Mouse (Mus musculus) gastrocnemius, postnatal 10 days (tissue): ENCODE measurements around the gene Vwa5b2. TPM values are rescaled to one million over a fixed set of nuclear protein-coding genes. Genes with fewer than 3 reads are reported as not detected.

Experiments
- DNase-seq: peaks from one replicate; pipeline ENCODE4 v3.0.0; 2021; ENCODE audit warnings: mixed read lengths
- long read RNA-seq, 2 experiments: library from polyadenylated mRNA; stranded (forward); transcript quantifications; one replicate each; pipeline ENCODE4 v2.0.0; 2021
- total RNA-seq, 2 experiments: library from RNA; stranded (reverse); gene quantifications; 2 replicates each; pipeline ENCODE4 v1.2.3; 2021

Gene Vwa5b2
- total RNA-seq, result under 1 TPM; 0.07 to 0.16 TPM
- long read RNA-seq, experiment 1, result 0 reads
- long read RNA-seq, experiment 2, result 0 reads

GRCm38 (mm10) chr16:20589366-20589938 lies at the start of gene Vwa5b2:
TSS of gene Vwa5b2 (plus strand) at chr16:20589471.
- DNase-seq, result no peak

GRCm38 (mm10) chr16:20539649-20540048 lies 49.6 kb upstream of the Vwa5b2 start:
- no peak for DNase-seq

DNA sequence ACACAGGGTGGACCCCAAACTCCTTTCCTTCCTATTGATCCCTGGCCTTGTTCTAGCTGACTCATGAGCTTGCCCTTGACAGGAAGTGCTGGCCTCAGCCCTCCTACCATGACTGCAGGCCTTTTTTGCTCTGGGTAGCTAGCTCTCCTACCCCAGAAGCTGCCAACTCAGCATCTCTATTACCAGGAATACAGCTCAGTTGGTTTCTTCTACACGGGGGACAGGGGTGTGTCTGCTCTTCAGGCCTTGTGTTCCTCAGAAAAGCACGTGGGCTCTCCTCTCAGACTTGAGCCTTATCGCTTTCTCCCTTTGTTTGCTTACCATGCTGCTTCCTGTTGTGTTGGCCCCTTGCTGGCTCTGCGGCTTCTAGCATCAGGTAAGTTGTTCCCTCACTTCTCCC lies 48.8 kb upstream of the Vwa5b2 start:
- DNase-seq, result no peak

DNA sequence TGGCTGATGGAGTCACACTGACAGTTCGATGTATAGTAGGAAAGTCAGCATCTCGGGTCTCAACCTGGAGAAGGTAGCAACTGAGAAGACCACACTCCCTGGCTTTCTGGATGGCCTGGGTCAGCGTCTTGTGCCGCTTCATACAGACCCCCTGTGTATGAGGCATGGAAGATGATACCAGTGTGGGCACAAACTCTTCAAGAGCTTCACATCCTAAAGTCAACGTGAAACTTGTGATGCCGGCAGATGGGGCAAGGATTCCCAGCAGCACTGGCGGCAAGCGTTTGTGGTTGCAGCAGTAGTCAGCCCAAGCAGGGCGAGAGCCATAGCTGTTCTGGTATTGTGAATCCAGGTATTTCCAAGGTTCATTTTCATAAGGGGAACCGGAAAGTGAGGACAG lies 43.6 kb upstream of the Vwa5b2 start:
- no peak for DNase-seq

DNA sequence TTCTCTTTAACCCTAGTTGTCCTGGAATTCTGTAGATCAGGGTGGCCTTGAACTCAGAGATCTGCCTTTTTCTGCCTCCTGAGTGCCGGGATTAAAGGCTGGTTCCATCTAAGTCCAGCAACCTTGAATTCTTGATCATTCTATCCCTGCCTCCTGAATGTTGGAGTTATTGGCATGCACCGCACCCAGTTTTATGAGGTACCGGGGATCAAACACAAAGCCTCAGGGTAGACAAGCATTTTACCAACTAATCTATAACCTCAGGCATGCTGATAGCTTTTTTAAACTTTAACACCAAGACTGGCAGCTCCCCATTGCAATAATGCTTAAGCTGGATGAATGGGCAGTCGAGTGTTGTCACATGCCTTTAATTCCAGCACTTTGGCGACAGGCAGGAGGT lies 41.8 kb upstream of the Vwa5b2 start:
- no peak for DNase-seq

DNA sequence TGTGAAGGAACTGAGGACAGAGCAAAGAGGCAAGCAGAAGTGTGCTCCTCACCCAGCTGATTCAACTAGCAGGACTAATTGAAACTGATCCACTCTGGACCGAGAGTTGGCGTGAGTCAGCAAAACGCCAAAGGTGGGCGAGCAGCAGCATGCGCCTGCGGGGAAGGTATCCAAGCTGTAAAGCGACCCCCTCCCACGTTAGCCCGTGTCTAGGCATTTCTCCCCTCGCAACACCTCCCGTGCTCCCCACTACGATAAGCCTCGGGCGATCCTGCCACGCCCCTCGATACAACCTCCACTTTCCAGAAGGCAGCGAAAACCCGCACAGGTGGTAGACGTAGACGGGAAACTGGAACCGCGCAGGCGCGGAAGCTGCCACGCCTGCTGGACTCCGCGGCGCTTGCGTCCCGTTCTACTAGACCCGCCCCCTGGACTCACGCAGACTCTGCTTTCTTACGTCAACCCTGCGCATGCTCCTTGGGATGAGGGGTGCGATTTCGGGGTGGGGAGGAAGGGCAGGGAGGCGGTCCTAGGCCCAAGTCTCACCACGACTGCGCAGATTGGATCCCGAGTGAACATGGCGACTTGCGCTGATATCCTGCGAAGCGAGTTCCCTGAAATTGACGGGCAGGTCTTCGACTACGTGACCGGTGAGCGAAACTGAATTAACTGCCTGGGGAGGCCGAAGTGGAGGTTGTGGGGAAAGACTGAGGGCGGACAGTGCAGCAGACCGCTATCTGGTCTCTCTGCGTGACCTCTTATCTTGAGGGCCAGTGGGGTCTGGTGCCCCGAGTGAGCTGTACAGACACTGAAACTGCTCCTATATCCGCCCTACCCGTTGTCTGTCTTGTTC lies 40.9 kb upstream of the Vwa5b2 start, which contains the start of gene Abcf3:
Gene Abcf3, plus strand, starts transcription at position 482 of the 853 bp plus-strand sequence.
- DNase-seq, result peak; percentile 95

DNA sequence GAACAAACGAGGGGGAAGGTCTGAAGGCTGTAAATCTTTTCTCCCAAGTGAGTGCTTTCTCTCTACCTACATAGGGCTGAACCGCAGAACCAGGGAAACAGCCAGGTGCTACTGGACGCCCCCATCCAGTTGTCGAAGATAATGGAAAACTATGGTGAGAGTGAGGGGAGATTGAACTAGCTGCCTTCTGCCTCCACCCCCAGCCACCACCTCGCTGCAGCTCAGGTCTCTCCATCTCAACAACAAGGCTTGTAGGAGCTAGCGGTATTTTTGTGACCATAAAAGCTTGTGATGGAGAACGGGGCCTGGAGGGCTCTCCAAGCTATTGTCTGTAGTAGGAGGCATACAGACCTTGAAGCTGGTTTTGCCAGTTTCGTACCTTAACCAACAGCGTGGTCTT lies 40.1 kb upstream of the Vwa5b2 start:
- DNase-seq, result no peak

GRCm38 (mm10) chr16:20551691-20552090 lies 37.6 kb upstream of the Vwa5b2 start:
- DNase-seq, result no peak

DNA sequence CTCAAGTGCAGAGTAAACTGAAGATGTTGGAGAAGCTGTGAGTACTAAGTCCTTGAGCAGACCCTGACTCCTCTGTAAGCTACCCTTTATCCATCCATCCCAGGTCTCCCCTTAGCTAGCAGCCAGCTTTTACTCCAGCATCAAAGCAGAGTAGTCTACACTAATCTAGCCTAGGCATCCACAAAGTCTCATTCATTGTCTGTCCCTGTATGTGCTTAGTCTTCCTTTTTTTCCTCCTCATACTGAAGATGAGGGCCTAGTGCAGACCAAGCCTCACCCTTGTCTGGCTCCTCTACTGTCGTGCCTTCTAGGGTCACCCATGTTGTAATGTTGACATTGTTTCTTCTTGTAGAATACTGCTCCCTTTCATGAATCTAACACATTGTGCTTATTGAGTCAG lies 36.7 kb upstream of the Vwa5b2 start:
- no peak for DNase-seq

- no peak for DNase-seq
Measured at GRCm38 (mm10) chr16:20555000-20555399, 34.3 kb upstream of the Vwa5b2 start.

DNA sequence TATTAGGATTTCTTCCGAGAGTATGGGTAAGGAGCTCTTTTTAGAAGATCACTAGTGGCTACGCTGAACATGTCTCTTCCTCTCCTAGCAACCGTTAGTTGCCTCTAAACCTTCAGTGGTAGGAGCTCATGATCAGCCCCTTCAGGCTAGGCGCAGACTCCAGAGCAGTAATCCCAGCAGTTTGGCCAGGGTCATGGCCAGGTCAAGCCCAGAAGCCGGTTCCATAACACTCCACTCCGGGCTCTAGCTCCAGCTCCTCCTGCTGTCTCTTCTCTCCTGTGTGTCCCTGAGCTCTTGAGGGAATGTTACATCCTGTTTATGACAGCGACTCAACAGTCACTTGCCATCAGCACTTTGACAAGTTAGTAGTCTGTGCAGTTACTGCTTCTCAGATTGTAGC lies 31.9 kb upstream of the Vwa5b2 start:
- no peak for DNase-seq

- no peak for DNase-seq
Measured at GRCm38 (mm10) chr16:20565075-20565474, 24.2 kb upstream of the Vwa5b2 start.

GRCm38 (mm10) chr16:20589939-20590679 lies 838 bp downstream of the Vwa5b2 start:
- DNase-seq, result peak; percentile 21

DNA sequence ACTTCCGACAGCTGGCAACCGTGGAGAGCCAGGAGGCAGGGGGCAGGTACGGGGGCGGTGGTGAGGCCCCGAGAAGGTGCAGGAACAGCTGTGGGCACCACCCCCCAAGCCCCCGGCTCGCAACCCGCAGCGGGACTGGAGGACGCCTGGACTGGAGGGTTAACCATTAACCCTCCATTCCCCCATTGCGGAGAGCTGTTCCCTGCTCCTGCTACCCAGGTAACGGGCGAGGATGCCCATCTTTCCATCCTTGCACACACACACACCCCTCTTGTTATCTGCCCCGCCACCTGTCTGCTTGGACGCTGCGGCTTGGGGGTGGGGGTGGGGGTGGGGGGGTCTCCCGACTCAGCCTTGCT lies 1.4 kb downstream of the Vwa5b2 start:
- DNase-seq, result no peak

DNA sequence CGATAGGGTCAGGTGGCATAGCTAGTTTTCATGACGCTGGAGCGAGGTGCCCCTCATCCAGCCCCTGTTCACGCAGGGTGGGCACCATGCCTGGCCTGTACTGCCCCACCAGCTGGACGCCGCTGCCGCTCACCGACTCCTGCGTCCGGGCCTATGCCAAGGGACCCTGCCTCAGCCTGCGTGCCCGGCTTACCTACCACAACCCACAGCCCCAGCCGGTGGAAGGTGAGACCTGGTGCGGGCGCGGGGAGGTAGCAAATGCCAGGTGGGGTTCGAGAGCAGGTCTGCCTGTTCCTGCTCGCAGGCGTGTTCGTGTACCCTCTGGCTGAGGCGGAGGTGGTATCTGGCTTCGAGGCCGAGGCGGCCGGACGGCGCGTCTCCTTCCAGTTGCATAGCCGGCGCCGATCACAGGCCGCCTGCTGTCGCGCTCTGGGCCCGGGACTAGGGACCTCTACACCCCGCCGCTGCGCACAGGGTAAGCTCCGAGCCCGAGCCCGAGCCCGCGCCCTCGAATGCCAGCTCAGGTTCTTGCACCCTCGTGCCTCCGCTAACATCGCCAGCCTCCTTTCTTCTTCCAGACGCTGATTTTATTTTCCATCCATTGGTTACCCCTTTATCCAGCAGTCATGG lies 1.9 kb downstream of the Vwa5b2 start:
- DNase-seq, result peak; percentile 15

DNA sequence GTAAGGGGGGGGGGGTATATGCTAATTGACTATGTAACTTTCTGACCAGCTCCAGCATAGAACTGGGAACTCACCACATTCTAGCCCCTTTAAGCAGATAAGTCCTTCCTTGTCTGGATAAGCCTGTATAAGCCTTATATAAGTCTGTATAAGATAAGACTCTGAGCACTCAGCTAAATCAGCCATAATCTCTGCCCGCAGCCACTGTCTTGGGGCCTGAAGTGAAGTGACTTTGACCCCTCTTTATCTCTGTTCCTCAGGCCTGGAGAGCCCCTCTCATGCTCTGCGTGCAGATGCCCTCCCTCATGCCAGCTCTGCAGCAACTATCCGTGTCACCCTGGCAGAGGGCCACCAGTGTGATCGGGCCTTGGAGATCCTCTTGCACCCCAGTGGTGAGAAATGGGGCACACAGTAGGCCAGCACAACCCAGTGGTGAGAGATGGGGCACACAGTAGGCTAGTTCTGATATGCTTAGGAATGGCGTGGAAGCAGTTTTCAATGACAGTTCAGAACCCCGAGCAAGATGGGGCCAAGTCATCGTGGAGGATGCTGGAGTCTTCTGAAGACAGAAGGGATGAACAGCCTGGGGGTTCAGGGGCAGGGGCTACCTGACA lies 5.9 kb downstream of the Vwa5b2 start:
- DNase-seq, result no peak

GRCm38 (mm10) chr16:20595737-20596136 lies 6.5 kb downstream of the Vwa5b2 start:
- no peak for DNase-seq

GRCm38 (mm10) chr16:20596687-20597441 lies 7.6 kb downstream of the Vwa5b2 start:
- DNase-seq, result no peak

DNA sequence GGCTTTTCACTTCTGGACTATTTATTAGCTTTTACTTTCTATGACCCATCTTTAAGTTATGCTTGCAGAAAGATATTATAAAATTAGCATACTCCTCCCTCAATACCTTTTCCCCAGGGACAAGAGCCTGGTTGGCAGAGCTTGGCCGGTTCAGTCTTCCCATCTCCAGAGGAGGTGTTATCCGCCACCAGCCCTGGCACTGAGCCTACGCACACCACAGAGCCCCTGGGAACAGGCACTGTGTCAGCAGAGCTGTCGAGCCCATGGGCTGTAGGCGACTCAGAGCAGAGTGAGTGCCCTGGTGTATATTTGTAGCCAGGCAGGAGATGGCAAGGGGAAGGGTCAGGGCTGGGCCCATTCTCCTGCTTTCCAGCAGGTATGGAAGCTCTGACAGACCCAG lies 11.2 kb downstream of the Vwa5b2 start:
- DNase-seq, result no peak

- DNase-seq, result peak; percentile 44
Measured at GRCm38 (mm10) chr16:20604705-20605104, 15.4 kb downstream of the Vwa5b2 start.
